Mouse (Mus musculus) ES-Bruce4 (cell line): ENCODE results near the gene Selenof.

ENCODE experiments used
- CTCF ChIP-seq: IDR thresholded peaks from one replicate; pipeline ENCODE4 v1.8.1; 2011; ENCODE audit warnings: low read depth, low read length
- EP300 ChIP-seq: IDR thresholded peaks from 2 replicates; pipeline ENCODE4 v1.6.1; 2011; ENCODE audit warnings: low read depth, low read length; ENCODE audit not compliant: insufficient read depth
- POLR2A ChIP-seq: IDR thresholded peaks from one replicate; pipeline ENCODE4 v1.8.1; 2011; ENCODE audit warnings: low read length; ENCODE audit not compliant: insufficient read depth

- TF ChIP-seq CTCF (no peak), POLR2A (no peak), EP300 (no peak)
Observed at GRCm38 (mm10) chr3:144545832-144546231, 24.3 kb upstream of the Selenof start.
